Comparison of ENCODE assay signal across 17 mouse cellular contexts in the genomic region with DNA sequence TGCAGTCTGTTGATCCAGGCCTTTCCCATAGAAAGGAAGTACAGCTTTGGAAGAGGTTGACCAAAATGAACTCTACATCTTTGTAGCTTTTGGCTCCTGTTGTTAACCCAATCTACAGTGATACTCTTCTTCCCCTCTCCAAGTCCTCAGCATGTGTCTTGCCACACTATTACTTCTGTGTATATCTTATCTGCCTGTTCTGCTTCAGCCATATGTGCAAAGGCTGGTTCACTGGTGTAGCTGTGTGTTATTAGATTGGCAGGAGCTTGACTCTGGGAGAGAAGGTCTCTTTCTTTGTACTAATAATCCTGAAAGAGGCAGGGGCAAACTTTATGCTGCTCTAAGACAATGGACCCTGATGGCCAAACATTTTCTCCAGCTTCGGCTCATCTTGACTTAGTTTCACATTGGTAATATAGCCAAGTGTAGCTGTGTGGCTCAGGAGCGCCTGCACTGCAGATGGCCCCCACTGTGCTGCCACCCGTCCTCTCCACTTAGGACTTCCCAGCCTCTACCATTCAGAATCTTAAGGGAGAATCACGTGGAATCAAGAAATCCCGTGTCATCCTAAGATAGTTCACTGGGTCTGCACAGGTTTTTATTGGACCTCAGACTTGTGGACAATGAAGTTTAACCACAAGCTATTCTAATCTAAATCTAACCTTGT.
"Had no signal": no experiment of that assay in that cellular context is flagged by ENCODE, and none has a peak within 500 bp of the region (broad histone marks: within the 10 kb centered on the region; RNA-seq: fewer than 3 reads in every experiment).

No protein-coding gene starts in this region.

- H3K4me3 ChIP-seq: intestine, embryonic 15.5 days; limb, embryonic 15.5 days; megakaryocyte, embryonic 14.5 days; midbrain, embryonic 12.5 days; neural tube, embryonic 13.5 days; stomach, embryonic 15.5 days had no signal

- H3K27ac ChIP-seq: intestine, embryonic 15.5 days; limb, embryonic 15.5 days; midbrain, embryonic 12.5 days; neural tube, embryonic 13.5 days; stomach, embryonic 15.5 days had no signal

- DNase-seq: kidney, adult 8-10 months; kidney, postnatal 25 days; layer of hippocampus, adult 9-11 months; layer of hippocampus, postnatal 36 days; lung, embryonic 14.5 days; lung, postnatal 10 days; lung, postnatal 4 days; right cerebral cortex, postnatal 14 days; thymus, adult 2 months; thymus, postnatal 25 days had no signal

- H3K4me2 ChIP-seq: intestine, embryonic 15.5 days; limb, embryonic 15.5 days; lung, embryonic 14.5 days; midbrain, embryonic 12.5 days; neural tube, embryonic 13.5 days; stomach, embryonic 15.5 days had no signal

- ATAC-seq: intestine, embryonic 15.5 days; midbrain, embryonic 16.5 days had no signal

- H3K27me3 ChIP-seq: intestine, embryonic 15.5 days; limb, embryonic 15.5 days; megakaryocyte, embryonic 14.5 days; midbrain, embryonic 12.5 days; neural tube, embryonic 13.5 days; stomach, embryonic 15.5 days had no signal

- H3K9ac ChIP-seq: intestine, embryonic 15.5 days; limb, embryonic 15.5 days; lung, embryonic 14.5 days; midbrain, embryonic 12.5 days; neural tube, embryonic 13.5 days; stomach, embryonic 15.5 days had no signal

- H3K4me1 ChIP-seq: intestine, embryonic 15.5 days; midbrain, embryonic 12.5 days; neural tube, embryonic 13.5 days; stomach, embryonic 15.5 days had no signal

- H3K9me3 ChIP-seq: intestine, embryonic 15.5 days; limb, embryonic 15.5 days; megakaryocyte, embryonic 14.5 days; midbrain, embryonic 12.5 days; neural tube, embryonic 13.5 days; stomach, embryonic 15.5 days had no signal
